In genomic region chr19:28477326-28477863, GRCm38 (mm10) we compare ENCODE assay signal across 17 mouse cellular contexts.
DNase-seq lines count a peak whose midpoint lies in the region; ATAC-seq lines count a peak whose summit lies in the region.
"Had no signal": no experiment of that assay in that cellular context is flagged by ENCODE, and none has a peak within 500 bp of the region (broad histone marks: within the 10 kb centered on the region; RNA-seq: fewer than 3 reads in every experiment).

No protein-coding gene starts in this region.

- no peak overlapping the region for H3K4me3 ChIP-seq in hindbrain, embryonic 11.5 days (ENCODE audit: low read depth, low read length)
- no peak overlapping the region for H3K4me3 ChIP-seq in hindbrain, embryonic 16.5 days (ENCODE audit: low read length)
- no peak overlapping the region for H3K4me3 ChIP-seq in midbrain, embryonic 12.5 days
- no peak overlapping the region for H3K4me3 ChIP-seq in midbrain, embryonic 13.5 days (replicated peaks)
- no peak overlapping the region for H3K4me3 ChIP-seq in neural tube, embryonic 11.5 days (ENCODE audit: low read depth, low read length)
- H3K4me3 ChIP-seq: layer of hippocampus, adult 2 months; left cerebral cortex, adult 2 months; limb, embryonic 12.5 days; liver, embryonic 13.5 days; myocyte; stomach, embryonic 15.5 days had no signal

- H3K36me3 ChIP-seq in hindbrain, embryonic 11.5 days (ENCODE audit: control insufficient read depth, insufficient read depth, low read length) = no peaks in the 10 kb centered on the region
- no peaks in the 10 kb centered on the region for H3K36me3 ChIP-seq in hindbrain, embryonic 16.5 days (ENCODE audit: control insufficient read depth, insufficient read depth, low read length)
- no peaks in the 10 kb centered on the region for H3K36me3 ChIP-seq in midbrain, embryonic 12.5 days
- H3K36me3 ChIP-seq in midbrain, embryonic 13.5 days = no peaks in the 10 kb centered on the region
- no peaks in the 10 kb centered on the region for H3K36me3 ChIP-seq in neural tube, embryonic 11.5 days (ENCODE audit: control insufficient read depth, insufficient read depth, low read length)
- H3K36me3 ChIP-seq: limb, embryonic 12.5 days; liver, embryonic 13.5 days; stomach, embryonic 15.5 days had no signal

- no peak overlapping the region for H3K27ac ChIP-seq in hindbrain, embryonic 11.5 days (ENCODE audit: low read depth, low read length)
- H3K27ac ChIP-seq in hindbrain, embryonic 16.5 days (ENCODE audit: low read depth, low read length) = no peak overlapping the region
- H3K27ac ChIP-seq in midbrain, embryonic 12.5 days (replicated peaks) = 0 out of 2 replicates have a peak overlapping the region, but pooled peaks have one; percentile 22
- no peak overlapping the region for H3K27ac ChIP-seq in midbrain, embryonic 13.5 days
- H3K27ac ChIP-seq in neural tube, embryonic 11.5 days (ENCODE audit: low read depth, low read length) = no peak overlapping the region
- H3K27ac ChIP-seq: layer of hippocampus, adult 2 months; left cerebral cortex, adult 2 months; limb, embryonic 12.5 days; liver, embryonic 13.5 days; stomach, embryonic 15.5 days had no signal

- no peaks in the 10 kb centered on the region for H3K27me3 ChIP-seq in hindbrain, embryonic 11.5 days (ENCODE audit: control insufficient read depth, insufficient read depth, low read length)
- H3K27me3 ChIP-seq in hindbrain, embryonic 16.5 days (replicated peaks; ENCODE audit: control insufficient read depth, insufficient read depth, low read length) = no peaks in the 10 kb centered on the region
- H3K27me3 ChIP-seq in midbrain, embryonic 12.5 days = peaks cover 33% of the 10 kb centered on the region
- H3K27me3 ChIP-seq in midbrain, embryonic 13.5 days = peaks cover 29% of the 10 kb centered on the region
- no peaks in the 10 kb centered on the region for H3K27me3 ChIP-seq in neural tube, embryonic 11.5 days (ENCODE audit: control insufficient read depth, insufficient read depth, low read length)
- H3K27me3 ChIP-seq: limb, embryonic 12.5 days; liver, embryonic 13.5 days; Patski; stomach, embryonic 15.5 days had no signal

- H3K4me2 ChIP-seq in hindbrain, embryonic 11.5 days (replicated peaks; ENCODE audit: low read depth, low read length) = no peak overlapping the region
- H3K4me2 ChIP-seq in hindbrain, embryonic 16.5 days (ENCODE audit: low read length) = no peak overlapping the region
- no peak overlapping the region for H3K4me2 ChIP-seq in midbrain, embryonic 12.5 days (replicated peaks)
- no peak overlapping the region for H3K4me2 ChIP-seq in midbrain, embryonic 13.5 days (replicated peaks)
- H3K4me2 ChIP-seq in neural tube, embryonic 11.5 days (ENCODE audit: low read depth) = no peak overlapping the region
- H3K4me2 ChIP-seq: limb, embryonic 12.5 days; liver, embryonic 13.5 days; stomach, embryonic 15.5 days had no signal

- peak; percentile 44 for DNase-seq in hindbrain, embryonic 11.5 days (ENCODE audit: low spot score)
- peak; percentile 58 for DNase-seq in embryo, embryonic 11 days
- peak; percentile 48 for DNase-seq in neural tube, embryonic 11.5 days (ENCODE audit: low spot score)
- DNase-seq in ovary, postnatal 36 days (ENCODE audit: low spot score) = no peak
- DNase-seq: adrenal gland, postnatal 25 days; cerebellum, adult 2 months; liver, embryonic 13.5 days; right cerebral cortex, postnatal 14 days had no signal

- no peaks in the 10 kb centered on the region for H3K9me3 ChIP-seq in hindbrain, embryonic 11.5 days (ENCODE audit: control insufficient read depth, low read length)
- no peaks in the 10 kb centered on the region for H3K9me3 ChIP-seq in hindbrain, embryonic 16.5 days (ENCODE audit: control insufficient read depth, low read length)
- H3K9me3 ChIP-seq in midbrain, embryonic 12.5 days = no peaks in the 10 kb centered on the region
- H3K9me3 ChIP-seq in midbrain, embryonic 13.5 days = no peaks in the 10 kb centered on the region
- H3K9me3 ChIP-seq in neural tube, embryonic 11.5 days (ENCODE audit: control insufficient read depth, low read length) = no peaks in the 10 kb centered on the region
- H3K9me3 ChIP-seq: limb, embryonic 12.5 days; liver, embryonic 13.5 days; stomach, embryonic 15.5 days had no signal

- H3K9ac ChIP-seq in hindbrain, embryonic 11.5 days (ENCODE audit: low read depth, low read length) = no peak overlapping the region
- H3K9ac ChIP-seq in hindbrain, embryonic 16.5 days (ENCODE audit: low read depth, low read length) = no peak overlapping the region
- H3K9ac ChIP-seq in midbrain, embryonic 12.5 days (replicated peaks) = no peak overlapping the region
- H3K9ac ChIP-seq in midbrain, embryonic 13.5 days (replicated peaks) = no peak overlapping the region
- no peak overlapping the region; the same call in 1 of the 2 replicates for H3K9ac ChIP-seq in neural tube, embryonic 11.5 days (ENCODE audit: low read length)
- H3K9ac ChIP-seq: limb, embryonic 12.5 days; liver, embryonic 13.5 days; stomach, embryonic 15.5 days had no signal

- H3K4me1 ChIP-seq in hindbrain, embryonic 11.5 days (replicated peaks; ENCODE audit: control insufficient read depth, insufficient read depth, low read length) = no peaks in the 10 kb centered on the region
- H3K4me1 ChIP-seq in hindbrain, embryonic 16.5 days (ENCODE audit: control insufficient read depth, insufficient read depth, low read depth, low read length) = peaks cover 4% of the 10 kb centered on the region; the same call in 1 of the 2 replicates
- peaks cover 17% of the 10 kb centered on the region for H3K4me1 ChIP-seq in midbrain, embryonic 12.5 days
- peaks cover 18% of the 10 kb centered on the region for H3K4me1 ChIP-seq in midbrain, embryonic 13.5 days (replicated peaks)
- H3K4me1 ChIP-seq in neural tube, embryonic 11.5 days (ENCODE audit: control insufficient read depth, insufficient read depth, low read length) = peaks cover 5% of the 10 kb centered on the region; the same call in 1 of the 2 replicates
- H3K4me1 ChIP-seq: liver, embryonic 13.5 days; stomach, embryonic 15.5 days had no signal

- WGBS in hindbrain, embryonic 11.5 days = 26% methylated on average over 6 of the region's 6 CpGs
- WGBS in hindbrain, embryonic 16.5 days = 17% methylated on average over 6 of the region's 6 CpGs
- WGBS in midbrain, embryonic 12.5 days = 5% methylated on average over 6 of the region's 6 CpGs
- 7% methylated on average over 6 of the region's 6 CpGs for WGBS in midbrain, embryonic 13.5 days
- 23% methylated on average over 6 of the region's 6 CpGs for WGBS in neural tube, embryonic 11.5 days

- ATAC-seq in hindbrain, embryonic 11.5 days (ENCODE audit: low FRiP score) = no peak
- ATAC-seq in hindbrain, embryonic 16.5 days = no peak
- ATAC-seq in midbrain, embryonic 12.5 days (ENCODE audit: low FRiP score, low read depth) = 0 out of 2 replicates have a peak, but pooled peaks have one; percentile 27
- no peak for ATAC-seq in midbrain, embryonic 13.5 days
- no peak for ATAC-seq in neural tube, embryonic 11.5 days (ENCODE audit: insufficient read depth, low FRiP score, low TSS enrichment)
- ATAC-seq: Patski had no signal
